Mouse (Mus musculus): Measurements from ENCODE around the gene Gldc.
A peak's percentile ranks its signal among the peaks of the same experiment; 100 is the strongest.

The Gldc gene

DNA sequence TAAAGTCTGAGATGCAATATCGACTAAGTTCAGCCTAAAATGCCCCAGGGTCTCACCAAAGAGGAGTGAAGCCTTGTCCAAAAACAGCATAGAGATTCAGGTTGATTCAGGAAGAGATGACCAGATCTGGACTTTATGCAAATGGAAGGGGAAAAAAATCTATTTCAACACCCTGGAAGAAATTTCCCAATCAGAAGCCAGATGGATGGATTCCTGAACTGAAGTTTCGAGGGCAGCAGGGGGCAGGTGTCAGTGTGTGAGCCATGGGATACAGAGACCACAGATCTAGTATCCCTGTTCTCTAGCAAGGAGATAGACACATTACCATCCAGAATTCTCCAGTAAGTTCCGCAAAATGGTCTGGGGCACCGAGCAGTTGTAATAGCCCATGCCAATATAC, 17.0 kb downstream of the Gldc start:
- no peak for DNase-seq (ENCODE audit: inconsistent ontology term)

DNA sequence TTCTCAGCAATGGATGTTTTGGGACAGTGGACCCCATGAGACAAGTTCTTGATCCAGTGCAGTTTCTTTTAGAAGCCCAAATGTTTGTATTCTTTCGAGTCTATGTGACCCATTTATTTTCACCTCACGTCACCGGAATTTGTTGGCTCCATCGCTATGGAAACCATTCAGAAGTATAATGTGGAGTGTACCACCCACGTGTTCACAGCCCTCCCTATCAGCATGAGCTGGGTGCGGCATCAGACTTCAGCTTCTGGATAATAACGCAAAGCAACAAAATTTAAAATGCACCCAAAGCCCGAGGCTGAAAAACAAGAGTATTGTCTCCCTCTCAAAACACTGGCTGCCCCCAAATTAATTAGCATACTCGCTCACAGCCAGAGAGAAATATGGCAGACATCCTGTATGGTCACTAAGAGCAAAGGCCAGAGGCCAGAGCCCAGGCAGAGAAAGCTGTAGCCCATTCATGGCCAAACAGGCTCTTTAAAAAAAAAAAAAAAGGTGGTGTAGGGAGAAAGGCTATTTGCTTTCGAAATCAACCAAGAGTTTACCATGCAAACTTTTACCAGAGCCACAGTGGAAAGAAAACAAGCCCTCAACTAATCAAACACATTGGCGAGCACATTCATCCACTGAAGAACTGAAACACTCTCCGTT, 18.1 kb downstream of the Gldc start:
- DNase-seq (ENCODE audit: inconsistent ontology term), result peak; percentile 84

GRCm38 (mm10) chr19:30153729-30154128, 21.5 kb downstream of the Gldc start:
- peak; percentile 79 for DNase-seq (ENCODE audit: inconsistent ontology term)

GRCm38 (mm10) chr19:30151290-30151689, 23.9 kb downstream of the Gldc start:
- DNase-seq (ENCODE audit: inconsistent ontology term), result no peak

DNA sequence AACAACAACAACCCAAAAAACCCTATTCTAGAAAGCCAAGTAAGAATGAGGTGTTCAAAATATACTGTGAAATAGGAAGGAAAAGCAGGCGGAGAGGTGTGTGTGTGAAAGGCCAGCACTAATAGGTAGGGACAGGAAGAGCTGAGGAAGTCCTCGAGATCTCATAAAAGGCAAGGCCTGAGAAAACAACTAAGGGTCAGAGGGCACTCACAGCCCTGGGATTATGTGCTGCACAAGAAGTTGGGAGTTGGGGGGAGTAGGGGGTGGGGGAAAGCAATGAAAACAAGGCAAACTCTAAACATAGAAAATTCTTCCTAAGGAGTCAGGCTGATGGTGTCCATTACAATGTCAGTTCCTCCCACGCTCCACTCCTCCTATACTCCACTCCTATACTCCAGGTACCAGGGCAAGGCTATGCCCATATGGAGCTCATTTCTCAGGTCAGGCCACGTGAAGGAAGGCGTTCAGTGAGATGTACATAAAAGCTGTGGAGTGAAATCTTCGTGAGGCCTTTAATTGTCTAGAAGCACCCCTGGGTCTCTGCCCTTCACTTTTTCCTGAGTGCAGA, 25.9 kb downstream of the Gldc start:
- no peak for DNase-seq (ENCODE audit: inconsistent ontology term)

GRCm38 (mm10) chr19:30147306-30147705, 27.9 kb downstream of the Gldc start:
- DNase-seq (ENCODE audit: inconsistent ontology term), result no peak

GRCm38 (mm10) chr19:30146761-30147160, 28.5 kb downstream of the Gldc start:
- no peak for DNase-seq (ENCODE audit: inconsistent ontology term)

DNA sequence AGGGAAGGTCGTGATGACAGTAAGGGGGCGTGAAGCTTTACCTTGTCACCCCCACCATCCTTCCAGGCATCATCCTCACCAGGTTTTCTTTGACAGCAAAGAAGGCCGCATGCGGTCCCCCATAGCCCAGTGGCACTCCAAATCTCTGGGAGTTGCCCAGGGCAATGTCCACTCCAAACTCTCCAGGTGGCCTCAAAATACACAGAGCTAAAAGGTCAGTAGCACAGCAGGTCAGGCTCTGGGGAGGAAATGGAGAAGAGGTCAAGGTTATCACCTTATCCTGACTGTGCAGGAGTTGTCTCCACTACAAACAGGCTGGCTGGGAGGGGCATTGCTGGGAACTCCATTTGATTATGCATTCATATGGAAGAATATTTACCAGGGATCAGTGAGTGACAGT, 30.1 kb downstream of the Gldc start:
- no peak for DNase-seq (ENCODE audit: inconsistent ontology term)

GRCm38 (mm10) chr19:30136308-30136707, 38.9 kb downstream of the Gldc start:
- DNase-seq (ENCODE audit: inconsistent ontology term), result no peak

GRCm38 (mm10) chr19:30128177-30128576, 47.1 kb downstream of the Gldc start:
- peak; percentile 22 for DNase-seq (ENCODE audit: inconsistent ontology term)

- no peak for DNase-seq (ENCODE audit: inconsistent ontology term)
Measured at GRCm38 (mm10) chr19:30125670-30126059, 49.6 kb downstream of the Gldc start.

- DNase-seq (ENCODE audit: inconsistent ontology term), result peak; percentile 81
Measured at GRCm38 (mm10) chr19:30124999-30125669, 50.1 kb downstream of the Gldc start.

DNA sequence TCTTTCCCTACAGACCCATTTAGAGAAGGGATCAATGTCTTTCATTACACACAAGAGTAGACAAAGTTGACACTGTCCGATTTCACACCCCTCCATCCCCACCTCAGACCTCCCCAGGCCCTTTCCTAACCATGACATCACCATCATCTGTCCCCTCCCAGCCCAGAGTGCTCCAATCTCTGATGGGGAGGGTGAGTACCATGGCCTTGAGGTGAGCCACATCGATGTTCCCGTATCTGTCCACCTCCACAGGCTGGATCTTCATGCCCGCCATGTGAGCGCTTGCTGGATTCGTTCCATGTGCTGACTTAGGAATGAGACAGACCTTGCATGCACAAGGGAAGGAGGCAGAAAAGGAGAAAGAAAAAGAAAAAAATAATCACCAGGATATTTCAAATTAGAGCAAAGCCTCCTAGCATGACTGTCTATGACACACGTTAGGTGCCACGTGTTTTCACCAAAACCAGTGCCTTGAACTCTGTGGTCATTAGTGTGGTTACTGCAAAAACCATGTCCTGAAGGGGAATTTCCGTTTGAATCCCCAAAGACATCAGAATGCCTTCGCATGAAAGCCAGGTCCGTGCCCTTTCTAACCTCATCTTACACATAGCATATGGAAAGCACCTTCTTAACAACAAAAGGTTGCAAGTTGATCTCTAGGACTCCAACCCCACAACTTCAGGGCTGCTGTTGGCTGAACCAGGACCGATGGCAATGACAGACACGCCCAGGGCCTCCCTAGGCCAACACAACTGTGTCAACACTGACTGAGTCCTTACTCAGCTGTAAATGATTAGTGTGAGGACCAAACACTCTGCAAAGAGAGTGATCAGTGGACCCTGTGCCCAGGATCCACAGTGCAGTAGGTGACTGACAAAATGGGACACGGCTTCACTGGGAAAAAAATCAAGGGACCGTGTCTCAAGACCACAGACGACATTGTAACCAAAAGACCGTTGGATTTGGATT, 56.6 kb downstream of the Gldc start:
- DNase-seq (ENCODE audit: inconsistent ontology term), result no peak

DNA sequence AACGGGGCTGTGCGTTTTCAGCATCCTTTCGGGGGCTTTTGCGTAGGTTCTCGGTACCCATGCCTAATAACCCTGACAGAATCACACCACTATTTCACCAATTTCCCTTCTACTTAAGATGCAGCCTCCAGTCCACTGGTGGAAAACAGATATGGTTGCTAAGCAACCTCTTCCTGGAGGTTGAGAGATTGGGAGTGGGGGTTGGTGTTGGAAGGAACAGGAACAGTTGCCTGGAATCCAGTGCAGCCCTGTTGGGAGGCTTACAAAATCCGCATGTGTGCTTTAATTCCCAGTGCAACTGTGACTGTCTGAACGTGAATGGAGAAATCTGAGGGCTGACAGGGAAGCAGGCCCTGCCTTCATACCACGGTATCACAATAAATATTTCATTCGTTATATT, 57.5 kb downstream of the Gldc start:
- DNase-seq (ENCODE audit: inconsistent ontology term), result no peak

GRCm38 (mm10) chr19:30117241-30117640, 58.0 kb downstream of the Gldc start:
- DNase-seq (ENCODE audit: inconsistent ontology term), result no peak

DNA sequence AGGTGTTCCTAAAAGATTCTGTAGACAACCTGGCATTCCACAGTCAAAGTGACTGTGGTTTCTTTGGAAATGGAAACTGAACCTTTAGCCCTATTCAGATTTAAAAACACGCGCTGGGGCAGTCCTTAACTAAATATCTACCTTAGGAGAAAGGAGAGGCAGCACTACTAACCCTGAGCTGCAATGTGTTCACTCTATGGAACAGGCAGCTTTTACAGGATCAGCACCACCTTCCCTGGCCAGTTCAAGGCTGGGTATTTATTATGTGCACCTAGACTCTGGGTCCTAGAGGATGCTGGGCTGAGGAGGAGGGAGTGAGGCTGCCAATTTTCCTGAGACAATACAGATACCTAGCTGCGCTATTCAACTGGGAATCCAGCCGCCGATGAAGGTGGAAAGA, 59.6 kb downstream of the Gldc start:
- no peak for DNase-seq (ENCODE audit: inconsistent ontology term)

DNA sequence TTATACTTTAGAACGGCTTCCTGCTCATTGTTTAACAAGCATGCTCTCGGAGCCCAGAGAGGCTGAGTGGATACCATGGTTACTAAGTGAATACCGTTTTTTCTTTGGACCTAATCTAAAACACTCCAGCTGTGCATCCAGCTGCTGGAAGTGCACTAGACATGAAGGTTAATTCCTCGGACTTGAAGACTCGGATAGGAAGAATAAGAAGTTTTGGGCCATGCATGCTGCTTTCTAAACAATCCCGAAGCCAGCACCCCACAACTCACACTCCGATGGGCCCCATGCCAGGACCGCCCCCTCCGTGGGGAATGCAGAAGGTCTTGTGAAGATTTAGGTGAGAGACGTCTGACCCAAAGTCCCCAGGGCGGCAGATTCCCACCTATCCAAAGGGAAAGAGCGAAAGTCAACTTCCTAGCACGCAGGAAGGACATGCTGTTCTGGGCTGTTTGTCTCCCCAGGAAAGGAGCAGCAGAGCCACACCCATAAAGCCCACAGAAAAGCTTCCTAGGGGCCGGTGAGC, 60.2 kb downstream of the Gldc start:
- DNase-seq (ENCODE audit: inconsistent ontology term), result no peak

DNA sequence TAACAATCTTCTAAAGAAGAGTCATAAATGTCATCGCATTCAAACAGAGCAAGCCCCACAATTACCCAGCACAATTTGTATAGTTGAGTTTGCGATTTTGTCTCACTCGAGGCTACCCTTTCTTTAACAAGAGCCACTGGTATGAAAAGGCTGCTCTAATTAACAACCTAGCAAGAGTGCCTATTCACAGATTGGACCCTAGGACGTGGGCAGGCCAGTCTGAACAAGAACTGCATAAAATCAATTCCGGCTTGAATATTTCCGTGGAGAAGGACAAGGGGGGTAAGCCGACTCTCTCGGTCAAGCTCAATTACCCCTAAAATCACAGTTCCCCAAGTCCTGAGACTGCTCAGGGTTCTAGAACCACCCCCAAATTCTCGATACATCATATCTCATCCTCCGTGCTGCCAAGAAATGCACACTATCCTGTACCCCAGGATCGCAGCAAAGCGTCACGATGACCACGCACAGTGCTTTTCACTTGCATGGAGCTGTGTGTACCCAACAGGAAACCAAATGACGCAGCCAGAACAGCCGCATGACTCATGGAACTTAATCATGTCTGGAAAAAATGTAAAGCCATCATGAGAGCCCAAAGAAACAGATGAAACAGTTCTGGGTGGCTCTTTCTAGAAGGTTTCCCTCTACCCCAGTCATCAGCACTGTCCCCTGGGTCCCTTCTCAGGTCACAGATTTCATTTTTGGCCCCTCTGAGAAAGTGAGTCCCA, 62.1 kb downstream of the Gldc start:
- DNase-seq (ENCODE audit: inconsistent ontology term), result no peak

GRCm38 (mm10) chr19:30111421-30111820, 63.8 kb downstream of the Gldc start:
- DNase-seq (ENCODE audit: inconsistent ontology term), result no peak

DNA sequence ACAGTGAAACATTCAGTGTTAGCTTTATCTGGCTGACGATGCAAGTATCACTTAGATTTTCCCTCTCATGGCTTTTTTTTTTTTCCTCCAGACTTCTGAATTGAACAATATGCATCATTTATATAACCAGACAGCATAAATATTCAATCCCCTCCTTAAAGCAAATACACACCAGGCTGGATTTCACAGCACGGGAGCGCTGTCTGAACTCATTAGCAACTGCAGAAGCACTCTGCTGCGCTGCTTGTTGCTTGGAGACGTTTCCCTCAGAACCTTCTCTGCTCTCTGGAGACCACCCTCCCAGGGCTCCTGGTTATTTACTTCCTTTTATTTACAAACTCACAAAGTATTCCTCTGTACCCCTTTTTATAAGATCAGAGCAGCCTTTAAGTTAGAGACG, 66.1 kb downstream of the Gldc start:
- no peak for DNase-seq (ENCODE audit: inconsistent ontology term)

DNA sequence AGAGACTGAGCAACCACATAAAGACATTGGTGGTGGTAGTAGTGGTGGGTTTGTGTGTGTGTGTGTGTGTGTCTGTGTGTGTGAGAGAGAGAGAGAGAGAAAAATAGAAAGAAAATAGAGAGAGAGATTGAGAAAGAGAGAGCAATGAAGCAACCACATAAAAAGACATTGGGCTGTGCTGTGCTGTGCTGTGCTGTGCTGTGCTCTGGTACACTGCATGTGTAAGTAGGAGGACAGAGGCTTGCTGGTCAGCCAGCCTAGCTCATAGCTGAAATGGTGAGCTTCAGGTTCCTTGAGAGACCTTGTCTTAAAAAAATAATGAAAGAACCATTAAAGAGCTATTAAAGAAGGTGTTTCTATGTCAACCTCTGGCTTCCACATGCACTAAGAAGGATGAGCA, 66.6 kb downstream of the Gldc start:
- no peak for DNase-seq (ENCODE audit: inconsistent ontology term)

Measured in Muller cell, postnatal 12 days (primary cell).